Mouse (Mus musculus): Measurements from ENCODE around the gene Btg1-ps1.
"Not testable (repeated sequence)": the region's sequence is repeated elsewhere in the genome, so short reads cannot be mapped to it uniquely, and the experiment has no call there.

The Btg1-ps1 gene

GRCm38 (mm10) chrX:38018597-38018996 lies at the start of gene Btg1-ps1:
TSS of gene Btg1-ps1 (minus strand) at chrX:38018815.
- not testable (repeated sequence) for DNase-seq (ENCODE audit: low read depth)

DNA sequence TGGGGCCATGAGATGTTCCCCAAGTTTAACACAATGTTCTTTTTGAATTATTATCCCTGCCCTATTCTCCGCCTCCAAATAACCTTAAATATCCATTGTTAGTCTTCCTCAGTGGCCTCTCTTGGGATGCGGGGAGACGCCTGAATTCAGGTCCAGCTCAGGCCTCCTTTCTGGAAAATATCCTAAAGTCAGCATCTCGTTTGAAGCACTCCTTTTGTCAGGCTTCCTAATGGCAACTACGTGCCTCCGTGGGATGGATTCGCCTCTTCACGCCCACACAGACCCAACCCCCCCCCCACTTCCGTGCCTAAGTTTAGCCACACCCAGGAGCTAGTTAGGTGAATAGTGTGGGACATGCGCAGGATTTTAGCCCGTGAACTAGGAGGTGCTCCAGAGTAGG lies 47.6 kb upstream of the Btg1-ps1 start, which contains the start of gene Rhox10:
Gene Rhox10 (plus strand): TSS at position 301 of the 400 bp plus-strand sequence.
- DNase-seq (ENCODE audit: low read depth): no peak

- peak; percentile 34 for DNase-seq (ENCODE audit: low read depth)
Measured at GRCm38 (mm10) chrX:38061544-38061943, 42.9 kb upstream of the Btg1-ps1 start.

- DNase-seq (ENCODE audit: low read depth): not testable (repeated sequence)
Measured at GRCm38 (mm10) chrX:38043014-38043413, 24.4 kb upstream of the Btg1-ps1 start, which contains the start of gene Btg1-ps2. TSS of gene Btg1-ps2 (minus strand) at chrX:38043114.

GRCm38 (mm10) chrX:38039666-38040065 lies 21.1 kb upstream of the Btg1-ps1 start:
- no peak for DNase-seq (ENCODE audit: low read depth)

GRCm38 (mm10) chrX:38033841-38034240 lies 15.2 kb upstream of the Btg1-ps1 start:
- DNase-seq (ENCODE audit: low read depth): no peak

- DNase-seq (ENCODE audit: low read depth): peak; percentile 63
Measured at GRCm38 (mm10) chrX:38008756-38009155, 9.9 kb downstream of the Btg1-ps1 start.

All from 416B (cell line).